Mouse (Mus musculus) small intestine, adult 2 months (tissue): ENCODE data around the gene AI464131.

Source experiments
- CTCF ChIP-seq: fragments of 200-500 bp; IDR thresholded peaks from 2 replicates; pipeline ENCODE4 v1.5.1; 2012; ENCODE audit warnings: low read depth, mild to moderate bottlenecking, control low read depth, inconsistent platforms, low read length, moderate library complexity, mixed read lengths; ENCODE audit not compliant: insufficient replicate concordance, insufficient read length; ENCODE audit errors: extremely low read depth
- POLR2A ChIP-seq: fragments of 200-500 bp; IDR thresholded peaks from 2 replicates; pipeline ENCODE4 v1.6.1; 2012; ENCODE audit warnings: low read depth, mild to moderate bottlenecking, control low read depth, inconsistent platforms, low read length, moderate library complexity

GRCm38 (mm10) chr4:41477648-41478160, 25.2 kb downstream of the AI464131 start:
- no peak for TF ChIP-seq CTCF
- no peak for TF ChIP-seq POLR2A
